Mouse (Mus musculus): ENCODE data around the gene Lce1a1. TPM values are rescaled to one million over a fixed set of nuclear protein-coding genes. Genes with fewer than 3 reads are reported as not detected.
"Not testable (repeated sequence)": the region's sequence is repeated elsewhere in the genome, so short reads cannot be mapped to it uniquely, and the experiment has no call there.

Gene Lce1a1
- not detected in 2 replicates for polyA plus RNA-seq (2015; fragmentation: Nextera tagmentation; extraction: Ambion mirVana)

DNA sequence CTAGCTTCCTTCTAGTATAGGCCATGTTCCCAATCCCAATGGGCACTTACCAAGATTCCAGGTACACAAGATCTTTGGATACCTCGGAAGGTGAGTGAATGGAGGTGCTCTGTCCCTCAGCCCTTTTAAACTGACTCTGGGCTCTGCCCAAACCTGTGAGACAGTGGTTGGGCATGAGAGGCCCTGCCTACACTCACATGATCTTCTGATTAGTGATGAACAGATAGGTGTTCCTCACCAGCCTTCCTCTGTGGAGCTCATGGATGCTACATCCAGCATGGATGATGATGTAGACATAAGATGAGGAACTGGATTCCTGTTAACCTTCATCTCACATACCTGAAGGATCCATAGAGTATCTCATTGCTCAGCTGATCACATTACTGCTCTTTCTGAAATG lies at the start of gene Lce1a1:
Gene Lce1a1 (minus strand): TSS at position 101 of the 400 bp plus-strand sequence.
- H3K4me2 ChIP-seq: no peak within 1 kb of the TSS
- H3K9me3 ChIP-seq (replicated peaks): no peaks in the 10 kb centered on the region
- no peak within 1 kb of the TSS for H3K4me3 ChIP-seq (replicated peaks)
- no peak within 1 kb of the TSS for H3K27ac ChIP-seq (replicated peaks)
- H3K36me3 ChIP-seq: no peaks in the 10 kb centered on the region
- no peaks in the 10 kb centered on the region for H3K27me3 ChIP-seq (replicated peaks)
- 93% methylated on average over 1 of the region's 1 CpGs for WGBS
- no peaks in the 10 kb centered on the region for H3K4me1 ChIP-seq
- no peak for ATAC-seq (ENCODE audit: low FRiP score)
- no peak within 1 kb of the TSS for H3K9ac ChIP-seq (replicated peaks)

DNA sequence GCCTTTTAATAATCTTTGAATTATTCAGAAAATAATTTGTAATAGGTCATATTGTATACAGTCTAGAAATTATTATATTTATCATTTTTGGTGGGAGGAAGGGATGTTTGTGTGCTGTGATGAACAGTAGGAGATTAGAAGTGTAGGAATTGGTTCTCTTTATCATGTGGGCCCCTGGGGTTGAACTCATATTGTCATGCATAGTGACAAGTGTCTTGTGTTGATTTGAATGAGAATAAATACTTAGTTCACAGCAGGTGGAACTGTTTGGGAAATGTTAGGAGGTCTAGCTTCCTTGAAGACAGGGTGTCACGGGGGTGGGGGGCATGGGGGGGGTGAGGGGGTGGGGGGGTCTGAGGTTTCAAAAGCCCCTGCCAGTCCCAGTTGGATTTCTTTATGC lies 46.5 kb upstream of the Lce1a1 start:
- Histone ChIP-seq H3K9me3 (replicated peaks) (no peaks in the 10 kb centered on the region), H3K27ac (replicated peaks) (no peak overlapping the region), H3K4me1 (no peaks in the 10 kb centered on the region), H3K27me3 (replicated peaks) (no peaks in the 10 kb centered on the region), H3K4me2 (no peak overlapping the region), H3K36me3 (no peaks in the 10 kb centered on the region), H3K9ac (replicated peaks) (no peak overlapping the region), H3K4me3 (replicated peaks) (no peak overlapping the region)
- ATAC-seq (ENCODE audit: low FRiP score): no peak
- 7% methylated on average over 1 of the region's 1 CpGs for WGBS

DNA sequence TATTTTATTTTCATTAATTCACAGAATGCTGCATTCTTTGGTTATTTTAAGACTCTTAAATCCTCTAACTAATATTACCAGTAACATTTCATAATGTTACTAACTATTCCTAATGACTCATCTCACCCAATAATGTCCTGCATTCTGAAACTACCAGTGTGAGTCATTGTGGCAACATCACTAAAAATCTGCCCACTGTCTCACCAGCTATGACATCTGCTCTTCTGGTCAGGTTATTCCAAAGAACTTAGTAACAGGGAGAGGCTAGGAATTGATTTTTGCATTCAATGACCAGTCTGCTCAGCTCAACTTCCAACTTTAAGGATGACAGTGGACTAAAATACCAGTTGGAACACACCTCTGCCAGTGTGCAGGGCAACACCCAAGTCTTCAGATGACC lies 43.6 kb upstream of the Lce1a1 start:
- ATAC-seq (ENCODE audit: low FRiP score): no peak
- no peak overlapping the region for H3K9ac ChIP-seq (replicated peaks)

DNA sequence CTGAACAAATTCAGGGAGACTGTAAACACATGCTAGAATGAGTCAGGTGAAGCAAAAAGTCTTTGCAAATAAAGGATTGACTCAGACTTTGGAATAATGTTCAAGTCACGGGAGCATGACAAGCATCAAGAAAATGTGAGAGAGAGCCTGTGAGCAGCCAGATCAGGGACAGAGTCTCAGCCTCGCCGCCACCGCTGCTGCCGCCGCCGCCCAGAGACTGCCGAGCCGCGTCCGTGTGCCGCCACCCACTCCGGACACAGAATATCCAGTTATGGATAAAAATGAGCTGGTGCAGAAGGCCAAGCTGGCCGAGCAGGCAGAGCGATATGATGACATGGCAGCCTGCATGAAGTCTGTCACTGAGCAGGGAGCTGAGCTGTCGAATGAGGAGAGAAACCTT lies 41.0 kb upstream of the Lce1a1 start:
- H3K36me3 ChIP-seq; H3K27ac ChIP-seq (replicated peaks); H3K27me3 ChIP-seq (replicated peaks); H3K4me1 ChIP-seq; H3K9ac ChIP-seq (replicated peaks); ATAC-seq (ENCODE audit: low FRiP score); H3K9me3 ChIP-seq (replicated peaks); H3K4me3 ChIP-seq (replicated peaks); H3K4me2 ChIP-seq: not testable (repeated sequence)
- 83% methylated on average over 16 of the region's 16 CpGs for WGBS

More for the DNA sequence above, 43.6 kb upstream of the Lce1a1 start:
- H3K4me2 ChIP-seq: no peak overlapping the region
- no peaks in the 10 kb centered on the region for H3K27me3 ChIP-seq (replicated peaks)
- H3K27ac ChIP-seq (replicated peaks): no peak overlapping the region
- H3K9me3 ChIP-seq (replicated peaks): no peaks in the 10 kb centered on the region
- H3K4me1 ChIP-seq: no peaks in the 10 kb centered on the region
- no peaks in the 10 kb centered on the region for H3K36me3 ChIP-seq
- no peak overlapping the region for H3K4me3 ChIP-seq (replicated peaks)

DNA sequence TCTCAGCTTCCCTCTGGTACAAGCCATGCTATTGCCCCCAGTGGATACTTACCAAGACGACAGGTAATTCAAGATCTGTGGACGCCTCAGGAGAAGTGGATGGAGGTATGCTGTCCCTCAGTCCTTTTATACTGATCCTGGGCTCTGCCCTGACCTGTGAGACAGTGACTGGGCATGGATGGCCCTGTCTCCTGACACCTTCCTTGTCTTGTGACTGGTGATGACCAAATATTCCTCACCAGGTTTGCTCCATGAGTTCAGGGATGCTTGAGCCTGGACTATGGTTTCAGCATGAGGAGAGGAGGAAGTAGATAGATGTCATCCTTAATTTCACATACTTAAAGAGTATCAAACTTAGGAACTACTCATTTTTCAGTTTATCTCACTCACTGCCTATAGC lies 39.0 kb upstream of the Lce1a1 start, which contains the start of gene Lce1d:
Gene Lce1d (minus strand): TSS at position 101 of the 400 bp plus-strand sequence.
- H3K27ac ChIP-seq (replicated peaks): no peak within 1 kb of the TSS
- H3K4me3 ChIP-seq (replicated peaks): no peak within 1 kb of the TSS
- no peak for ATAC-seq (ENCODE audit: low FRiP score)
- no peaks in the 10 kb centered on the region for H3K27me3 ChIP-seq (replicated peaks)
- no peak within 1 kb of the TSS for H3K4me2 ChIP-seq
- no peaks in the 10 kb centered on the region for H3K36me3 ChIP-seq
- 73% methylated on average over 2 of the region's 2 CpGs for WGBS
- H3K4me1 ChIP-seq: no peaks in the 10 kb centered on the region
- no peak within 1 kb of the TSS for H3K9ac ChIP-seq (replicated peaks)
- no peaks in the 10 kb centered on the region for H3K9me3 ChIP-seq (replicated peaks)

DNA sequence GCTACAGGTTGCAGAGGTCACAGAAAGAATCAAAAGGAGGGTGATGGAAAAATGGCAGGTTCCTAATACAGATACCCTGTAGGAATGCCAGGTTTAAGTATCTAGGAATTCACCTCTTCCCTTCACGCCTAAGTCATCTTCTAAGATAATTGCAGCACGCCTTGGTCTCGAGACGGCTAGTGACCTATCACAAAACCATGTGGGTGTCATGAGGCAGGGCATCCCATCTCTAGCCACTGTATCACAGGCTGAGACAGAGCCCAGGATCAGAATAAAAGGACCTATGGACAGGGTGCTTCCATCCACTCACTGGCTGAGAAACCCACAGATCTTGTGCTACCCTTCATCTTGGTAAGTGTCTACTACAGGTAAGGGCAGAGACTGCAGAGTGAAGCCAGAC lies 30.8 kb upstream of the Lce1a1 start, which contains the start of gene Lce1c:
Gene Lce1c (plus strand): TSS at position 301 of the 400 bp plus-strand sequence.
- 93% methylated on average over 4 of the region's 4 CpGs for WGBS

DNA sequence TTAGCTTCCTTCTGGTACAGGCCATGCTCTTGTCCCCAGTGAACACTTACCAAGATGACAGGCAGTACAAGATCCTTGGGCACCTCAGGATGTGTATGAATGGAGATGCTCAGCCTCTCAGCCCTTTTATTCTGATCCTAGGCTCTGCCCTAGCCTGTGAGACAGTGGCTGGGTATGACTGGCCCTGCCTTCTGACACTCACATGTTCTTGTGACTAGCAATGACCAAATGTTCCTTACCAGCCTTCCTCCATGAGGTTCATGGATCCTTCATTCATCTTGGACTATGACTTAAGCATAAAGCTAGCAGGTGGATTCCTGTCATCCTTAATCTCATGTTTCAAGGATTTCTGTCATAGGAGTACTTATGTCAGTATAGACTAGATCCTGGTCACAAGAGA lies 22.1 kb upstream of the Lce1a1 start, which contains the start of gene Lce1a2:
Gene Lce1a2 (minus strand): TSS at position 101 of the 400 bp plus-strand sequence.
- no peak within 1 kb of the TSS for H3K27ac ChIP-seq (replicated peaks)
- H3K4me2 ChIP-seq: no peak within 1 kb of the TSS
- H3K4me3 ChIP-seq (replicated peaks): no peak within 1 kb of the TSS
- no peak for ATAC-seq (ENCODE audit: low FRiP score)
- H3K9me3 ChIP-seq (replicated peaks): no peaks in the 10 kb centered on the region
- no peak within 1 kb of the TSS for H3K9ac ChIP-seq (replicated peaks)
- no peaks in the 10 kb centered on the region for H3K27me3 ChIP-seq (replicated peaks)
- H3K36me3 ChIP-seq: no peaks in the 10 kb centered on the region
- H3K4me1 ChIP-seq: no peaks in the 10 kb centered on the region

More for the DNA sequence above, 30.8 kb upstream of the Lce1a1 start, which contains the start of gene Lce1c:
- Histone ChIP-seq H3K9ac (replicated peaks) (no peak within 1 kb of the TSS), H3K36me3 (no peaks in the 10 kb centered on the region), H3K4me2 (no peak within 1 kb of the TSS), H3K4me1 (no peaks in the 10 kb centered on the region), H3K27me3 (replicated peaks) (no peaks in the 10 kb centered on the region), H3K4me3 (replicated peaks) (no peak within 1 kb of the TSS), H3K9me3 (replicated peaks) (no peaks in the 10 kb centered on the region), H3K27ac (replicated peaks) (no peak within 1 kb of the TSS)
- ATAC-seq (ENCODE audit: low FRiP score): no peak

DNA sequence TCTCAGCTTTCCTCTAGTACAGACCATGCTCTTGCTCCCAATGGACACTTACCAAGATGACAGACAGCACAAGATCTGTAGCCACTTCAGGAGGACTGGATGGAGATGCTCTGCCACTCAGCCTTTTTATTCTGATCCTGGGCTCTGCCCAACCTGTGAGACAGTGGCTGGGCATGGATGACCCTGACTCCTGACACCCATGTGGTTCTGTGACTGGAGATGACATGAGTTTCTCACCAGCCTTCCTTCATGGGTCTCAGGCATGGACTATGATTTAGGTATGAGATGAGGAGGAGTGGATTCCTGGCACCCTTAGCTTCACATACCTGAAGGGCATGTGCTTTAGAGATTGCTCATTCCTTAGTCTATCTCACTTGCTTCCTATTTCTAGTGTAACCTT lies 8.7 kb upstream of the Lce1a1 start, which contains the start of gene Lce1b:
Gene Lce1b (minus strand): TSS at position 101 of the 400 bp plus-strand sequence.
- ATAC-seq (ENCODE audit: low FRiP score): no peak
- no peaks in the 10 kb centered on the region for H3K9me3 ChIP-seq (replicated peaks)

DNA sequence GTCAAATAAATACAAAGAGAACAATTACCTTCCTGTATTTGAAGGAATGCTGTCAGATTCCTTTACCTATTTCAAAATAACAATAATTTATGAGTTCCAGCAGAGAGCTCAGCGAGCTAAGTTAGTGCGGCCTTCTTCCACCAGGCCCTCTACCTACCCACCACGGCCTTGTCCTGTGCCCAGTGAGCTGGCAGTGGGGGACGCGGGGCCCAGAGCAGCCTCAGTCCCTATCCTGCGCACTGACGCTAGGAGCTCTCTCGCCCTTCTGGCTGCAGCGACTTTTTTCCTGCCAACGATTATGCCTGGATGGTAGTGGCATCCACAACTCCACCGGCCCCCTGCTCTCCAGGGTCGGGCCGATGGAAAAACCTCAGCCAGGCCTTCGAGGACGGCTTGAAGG lies 8.3 kb downstream of the Lce1a1 start:
- no peak for ATAC-seq (ENCODE audit: low FRiP score)
- H3K36me3 ChIP-seq: no peaks in the 10 kb centered on the region
- 91% methylated on average over 15 of the region's 15 CpGs for WGBS

More for the DNA sequence above, 8.7 kb upstream of the Lce1a1 start, which contains the start of gene Lce1b:
- Histone ChIP-seq H3K4me3 (replicated peaks) (no peak within 1 kb of the TSS), H3K4me1 (no peaks in the 10 kb centered on the region), H3K4me2 (no peak within 1 kb of the TSS), H3K9ac (replicated peaks) (no peak within 1 kb of the TSS), H3K27me3 (replicated peaks) (no peaks in the 10 kb centered on the region), H3K27ac (replicated peaks) (no peak within 1 kb of the TSS), H3K36me3 (no peaks in the 10 kb centered on the region)

DNA sequence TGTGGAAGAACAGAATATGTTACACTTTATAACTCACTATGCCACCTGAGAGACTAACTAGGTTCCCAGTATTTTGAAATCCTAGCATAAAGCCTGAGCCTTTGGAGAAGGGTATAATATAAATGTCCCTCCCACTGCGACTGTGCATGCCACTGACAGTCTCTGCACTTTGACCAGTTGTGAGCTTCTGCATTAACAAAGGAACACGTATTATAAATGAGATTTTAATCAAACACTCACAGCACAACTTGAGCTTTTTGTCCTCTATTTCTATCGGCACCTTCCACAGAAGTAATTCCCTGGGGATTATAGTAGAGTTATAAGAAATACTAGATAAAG lies 9.5 kb downstream of the Lce1a1 start:
- Histone ChIP-seq H3K9me3 (replicated peaks) (no peaks in the 10 kb centered on the region), H3K4me3 (replicated peaks) (no peak overlapping the region), H3K27me3 (replicated peaks) (no peaks in the 10 kb centered on the region), H3K27ac (replicated peaks) (no peak overlapping the region), H3K4me2 (no peak overlapping the region), H3K4me1 (no peaks in the 10 kb centered on the region), H3K9ac (replicated peaks) (no peak overlapping the region), H3K36me3 (no peaks in the 10 kb centered on the region)
- no peak for ATAC-seq (ENCODE audit: low FRiP score)
- WGBS: 77% methylated on average over 3 of the region's 3 CpGs

More for the DNA sequence above, 8.3 kb downstream of the Lce1a1 start:
- Histone ChIP-seq H3K4me1 (no peaks in the 10 kb centered on the region), H3K4me2 (no peak overlapping the region), H3K9me3 (replicated peaks) (no peaks in the 10 kb centered on the region), H3K4me3 (replicated peaks) (no peak overlapping the region), H3K9ac (replicated peaks) (no peak overlapping the region), H3K27me3 (replicated peaks) (no peaks in the 10 kb centered on the region), H3K27ac (replicated peaks) (no peak overlapping the region)

DNA sequence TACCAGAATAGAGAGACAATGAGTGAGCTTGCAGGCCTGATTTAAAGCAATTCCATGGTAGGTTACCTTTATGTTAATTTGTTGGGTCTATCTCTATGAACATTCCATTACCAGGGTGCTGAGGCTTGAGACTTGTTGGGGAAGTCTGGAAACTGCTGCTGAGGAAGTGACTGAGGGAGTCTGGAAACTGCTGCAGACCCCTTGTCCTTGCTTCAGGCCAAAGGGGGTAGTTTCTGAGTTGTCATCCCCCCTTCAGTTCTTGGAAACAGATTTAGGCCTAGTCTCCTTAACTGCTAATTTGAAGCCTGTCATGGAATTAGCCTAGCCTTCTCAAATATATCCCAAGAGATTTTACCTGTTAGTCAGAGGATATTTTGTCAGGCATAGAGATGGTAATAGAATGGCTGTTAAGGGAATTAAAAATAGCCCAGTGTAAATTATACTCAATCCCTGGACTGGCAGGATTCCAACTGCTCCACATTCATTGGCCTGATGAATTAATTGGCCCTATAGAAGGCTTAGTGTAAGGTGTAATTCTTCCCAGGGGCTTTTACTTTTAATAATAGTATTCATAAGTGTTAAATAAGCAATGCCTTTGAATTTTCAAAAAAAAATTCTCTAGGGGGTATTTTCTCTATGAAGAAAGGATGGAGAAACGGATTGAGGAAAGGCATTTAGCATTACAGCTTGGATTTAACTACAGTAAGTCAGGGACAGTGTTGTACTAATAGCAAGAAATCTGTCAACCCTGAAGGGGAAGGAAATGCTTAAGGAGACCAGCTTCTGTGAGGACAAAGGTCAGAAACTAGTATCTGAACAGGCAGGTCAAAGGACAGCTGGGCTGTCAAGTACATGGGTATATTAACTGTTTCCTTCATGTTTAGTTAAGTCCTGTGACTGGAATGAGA lies 10.1 kb downstream of the Lce1a1 start:
- Histone ChIP-seq H3K4me1 (no peaks in the 10 kb centered on the region), H3K9me3 (replicated peaks) (no peaks in the 10 kb centered on the region), H3K27ac (replicated peaks) (no peak overlapping the region), H3K36me3 (no peaks in the 10 kb centered on the region), H3K4me3 (replicated peaks) (no peak overlapping the region), H3K9ac (replicated peaks) (no peak overlapping the region), H3K4me2 (no peak overlapping the region), H3K27me3 (replicated peaks) (no peaks in the 10 kb centered on the region)
- ATAC-seq (ENCODE audit: low FRiP score): peak; percentile 69
- 20% methylated on average over 1 of the region's 1 CpGs for WGBS

DNA sequence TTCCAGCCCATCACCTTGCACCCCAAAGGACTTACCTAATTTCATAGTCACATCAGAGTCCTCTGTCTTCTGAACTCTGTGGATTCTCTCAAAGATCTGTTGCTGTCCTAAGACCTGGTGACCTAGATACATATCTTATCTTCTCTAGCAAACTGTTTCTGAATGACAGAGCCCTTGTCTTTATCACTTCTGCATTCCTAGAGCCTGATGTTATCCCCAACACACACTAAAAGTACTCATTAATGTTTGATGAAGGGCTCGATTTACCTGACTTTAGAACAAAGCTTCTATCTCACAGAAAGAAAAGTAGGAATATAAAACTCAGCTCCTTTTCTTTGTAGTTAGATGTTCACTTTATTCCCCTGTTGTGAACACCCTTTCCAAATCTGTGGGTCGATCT lies 26.5 kb downstream of the Lce1a1 start, which contains the start of gene Lce6a:
Gene Lce6a (minus strand): TSS at position 101 of the 400 bp plus-strand sequence.
- H3K4me2 ChIP-seq: no peak within 1 kb of the TSS
- no peaks in the 10 kb centered on the region for H3K9me3 ChIP-seq (replicated peaks)
- H3K4me3 ChIP-seq (replicated peaks): no peak within 1 kb of the TSS
- ATAC-seq (ENCODE audit: low FRiP score): no peak
- H3K27me3 ChIP-seq (replicated peaks): no peaks in the 10 kb centered on the region
- H3K27ac ChIP-seq (replicated peaks): no peak within 1 kb of the TSS
- no peaks in the 10 kb centered on the region for H3K36me3 ChIP-seq
- 82% methylated on average over 2 of the region's 2 CpGs for WGBS
- no peak within 1 kb of the TSS for H3K9ac ChIP-seq (replicated peaks)
- no peaks in the 10 kb centered on the region for H3K4me1 ChIP-seq

All from neural tube, embryonic 15.5 days (tissue).